ENCODE assay signal across 16 mouse cellular contexts in genomic region chr6:144077826-144078225, GRCm38 (mm10).
"Had no signal": no experiment of that assay in that cellular context is flagged by ENCODE, and none has a peak within 500 bp of the region (broad histone marks: within the 10 kb centered on the region; RNA-seq: fewer than 3 reads in every experiment).

No protein-coding gene starts in this region.

- H3K9ac ChIP-seq: neural tube, embryonic 13.5 days; neural tube, embryonic 15.5 days; stomach, embryonic 15.5 days had no signal

- H3K4me2 ChIP-seq: neural tube, embryonic 13.5 days; neural tube, embryonic 15.5 days; stomach, embryonic 15.5 days had no signal

- H3K27me3 ChIP-seq: neural tube, embryonic 13.5 days; neural tube, embryonic 15.5 days; stomach, embryonic 15.5 days had no signal

- H3K36me3 ChIP-seq: neural tube, embryonic 13.5 days; neural tube, embryonic 15.5 days; stomach, embryonic 15.5 days had no signal

- H3K9me3 ChIP-seq: neural tube, embryonic 13.5 days; neural tube, embryonic 15.5 days; stomach, embryonic 15.5 days had no signal

- H3K4me3 ChIP-seq: neural tube, embryonic 13.5 days; neural tube, embryonic 15.5 days; stomach, embryonic 15.5 days had no signal

- DNase-seq: retina, postnatal 1 day; right cerebral cortex, adult 18-20 months; right cerebral cortex, postnatal 14 days; right cerebral cortex, postnatal 25 days; right cerebral cortex, postnatal 4 days; spleen, adult 18-20 months; thymus, adult 18-20 months; thymus, adult 2 months; thymus, postnatal 14 days; thymus, postnatal 25 days; thymus, postnatal 36 days; thymus, postnatal 4 days had no signal

- H3K4me1 ChIP-seq: neural tube, embryonic 15.5 days had no signal

- H3K27ac ChIP-seq: neural tube, embryonic 13.5 days; neural tube, embryonic 15.5 days; stomach, embryonic 15.5 days; stomach, postnatal 0 days had no signal
